Mouse (Mus musculus) heart, embryonic 16.5 days (tissue): Measurements from ENCODE around the gene Oaz3. TPM values are rescaled to one million over a fixed set of nuclear protein-coding genes. Genes with fewer than 3 reads are reported as not detected.

Experiments used
- ATAC-seq: fragments of 200-750 bp; cut with Nextera tagmentation; replicated peaks from 2 replicates; pipeline ENCODE4 v1.8.0; 2017; ENCODE audit warnings: moderate number of reproducible peaks; ENCODE audit not compliant: insufficient read depth, low FRiP score; ENCODE audit errors: extremely low read depth
- H3K27ac ChIP-seq: fragments of 300-500 bp; sonication (generic); 2 replicates; pipeline ENCODE4 v1.5.1; 2014; ENCODE audit warnings: mild to moderate bottlenecking, low read length, control low read depth, moderate library complexity
- H3K27me3 ChIP-seq: fragments of 300-500 bp; sonication (generic); 2 replicates; pipeline ENCODE4 v1.6.1; 2014; ENCODE audit warnings: low read length, mixed read lengths; ENCODE audit not compliant: control insufficient read depth, insufficient read depth
- H3K36me3 ChIP-seq: fragments of 300-500 bp; sonication (generic); 2 replicates; pipeline ENCODE4 v1.6.1; 2014; ENCODE audit not compliant: control insufficient read depth, insufficient read depth
- H3K4me1 ChIP-seq: fragments of 300-500 bp; sonication (generic); 2 replicates; pipeline ENCODE4 v1.6.1; 2014; ENCODE audit warnings: low read length, mixed read lengths; ENCODE audit not compliant: control insufficient read depth, insufficient read depth
- H3K4me2 ChIP-seq: fragments of 300-500 bp; sonication (generic); 2 replicates; pipeline ENCODE4 v1.6.1; 2014; ENCODE audit warnings: low read depth, mild to moderate bottlenecking, control low read depth, low read length
- H3K4me3 ChIP-seq: fragments of 300-500 bp; sonication (generic); 2 replicates; pipeline ENCODE4 v1.5.1; 2014; ENCODE audit warnings: mild to moderate bottlenecking, control low read depth, low read length
- H3K9ac ChIP-seq: fragments of 300-500 bp; sonication (generic); 2 replicates; pipeline ENCODE4 v1.6.1; 2014; ENCODE audit warnings: low read length, control low read depth
- H3K9me3 ChIP-seq: fragments of 300-500 bp; sonication (generic); replicated peaks from 2 replicates; pipeline ENCODE4 v1.6.1; 2016; ENCODE audit warnings: low read length; ENCODE audit not compliant: control insufficient read depth
- WGBS: fragments of 180-500 bp; shearing (Covaris S2); extraction: QIAGEN DNeasy Blood & Tissue Kit; methylation state at CpG from one replicate; pipeline ENCODE4 v1.1.7; 2014; 5-methylcytosine and 5-hydroxymethylcytosine counted together
- polyA plus RNA-seq: library from polyadenylated mRNA; unstranded; fragments of >200 nt; fragmentation: Nextera tagmentation; extraction: Ambion mirVana; gene quantifications from 2 replicates; pipeline ENCODE4 v1.2.1, GENCODE M21; 2015

Gene Oaz3
- polyA plus RNA-seq = 0.49 and 0.72 TPM in 2 replicates

GRCm38 (mm10) chr3:94443597-94443964 lies at the start of gene Oaz3:
Gene Oaz3 (minus strand): TSS chr3:94443915.
- peaks cover 7% of the 10 kb centered on the region for H3K4me1 ChIP-seq
- H3K4me2 ChIP-seq = peak within 1 kb of the TSS; percentile 94
- H3K27ac ChIP-seq = peak within 1 kb of the TSS; percentile 79
- H3K27me3 ChIP-seq = no peaks in the 10 kb centered on the region
- H3K4me3 ChIP-seq = peak within 1 kb of the TSS; percentile 97
- peak; percentile 43 for ATAC-seq
- H3K36me3 ChIP-seq = peaks cover 28% of the 10 kb centered on the region
- no peaks in the 10 kb centered on the region for H3K9me3 ChIP-seq
- under 1% methylated on average over 24 of the region's 24 CpGs for WGBS
- H3K9ac ChIP-seq = peak within 1 kb of the TSS; percentile 97

DNA sequence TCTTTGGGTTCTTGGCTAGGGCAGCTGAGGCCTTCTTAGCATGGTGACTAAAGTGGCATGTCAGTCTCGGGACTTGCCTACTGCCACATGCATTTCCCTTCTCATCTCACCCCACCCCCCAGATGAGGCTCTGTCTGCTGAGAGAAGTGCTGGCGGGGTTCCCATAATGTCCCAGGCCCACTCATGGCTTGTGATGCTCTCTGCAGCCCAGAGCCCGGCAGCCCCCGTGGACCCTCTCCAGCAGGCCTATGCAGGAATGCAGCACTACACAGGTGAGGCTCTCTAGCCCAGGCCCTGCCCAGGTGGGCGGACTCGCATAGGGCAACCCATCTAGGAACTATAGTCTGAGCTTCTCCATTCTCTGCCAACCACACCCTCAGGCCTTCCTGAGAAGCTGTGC lies 43.9 kb upstream of the Oaz3 start:
- ATAC-seq = 0 out of 2 replicates have a peak, but pooled peaks have one; percentile 16
- Histone ChIP-seq H3K27ac (no peak overlapping the region), H3K4me2 (no peak overlapping the region), H3K36me3 (no peaks in the 10 kb centered on the region), H3K4me1 (peaks cover 5% of the 10 kb centered on the region; the same call in 1 of the 2 replicates), H3K4me3 (no peak overlapping the region), H3K9me3 (no peaks in the 10 kb centered on the region), H3K9ac (no peak overlapping the region), H3K27me3 (no peaks in the 10 kb centered on the region)
- WGBS = 51% methylated on average over 6 of the region's 6 CpGs

GRCm38 (mm10) chr3:94485922-94486321 lies 42.2 kb upstream of the Oaz3 start:
- peaks cover 3% of the 10 kb centered on the region for H3K27me3 ChIP-seq
- no peaks in the 10 kb centered on the region for H3K36me3 ChIP-seq
- H3K27ac ChIP-seq = no peak overlapping the region
- no peak overlapping the region for H3K4me3 ChIP-seq
- no peaks in the 10 kb centered on the region for H3K9me3 ChIP-seq
- ATAC-seq = no peak
- WGBS = 68% methylated on average over 7 of the region's 7 CpGs
- H3K4me1 ChIP-seq = peaks cover 10% of the 10 kb centered on the region; the same call in 1 of the 2 replicates
- H3K9ac ChIP-seq = no peak overlapping the region
- H3K4me2 ChIP-seq = no peak overlapping the region

DNA sequence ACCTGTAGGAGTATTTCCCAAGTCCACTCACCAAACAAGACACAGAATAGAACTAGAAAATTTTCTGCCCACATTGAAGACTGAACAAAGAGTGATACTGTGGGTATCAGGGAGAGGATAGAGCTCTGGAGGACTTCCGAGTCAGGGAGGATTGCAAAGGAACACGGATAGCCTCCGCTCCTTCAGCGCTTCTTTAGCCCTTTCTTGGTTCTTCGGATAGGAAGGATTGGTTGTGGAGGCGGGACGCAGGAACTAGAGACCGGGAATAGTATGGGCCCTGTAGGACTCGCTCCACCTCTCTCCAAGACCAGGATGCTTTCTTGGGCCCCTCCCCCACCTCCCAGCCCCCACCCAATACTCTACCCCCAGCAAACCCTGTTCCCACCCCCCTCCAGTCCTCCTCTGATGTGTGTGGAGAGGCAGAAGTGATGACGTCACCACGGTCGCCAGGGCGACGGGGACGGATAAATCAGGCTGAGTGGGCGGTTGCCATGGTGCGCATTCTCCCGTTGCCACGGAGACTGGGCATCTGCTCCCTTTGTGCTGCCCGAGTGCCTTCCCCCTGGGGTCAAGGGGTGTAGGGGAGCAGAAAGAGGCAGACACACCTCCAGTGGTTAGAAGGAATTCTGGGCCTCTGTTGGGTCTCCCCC lies 40.2 kb upstream of the Oaz3 start:
- 28% methylated on average over 20 of the region's 20 CpGs for WGBS
- no peak for ATAC-seq
- no peak overlapping the region for H3K27ac ChIP-seq

GRCm38 (mm10) chr3:94482764-94483385 lies 39.2 kb upstream of the Oaz3 start:
- H3K9me3 ChIP-seq = no peaks in the 10 kb centered on the region
- H3K4me3 ChIP-seq = no peak overlapping the region
- no peak overlapping the region for H3K27ac ChIP-seq
- no peak; the same call in 1 of the 2 replicates for ATAC-seq
- H3K36me3 ChIP-seq = no peaks in the 10 kb centered on the region
- WGBS = 71% methylated on average over 17 of the region's 17 CpGs
- no peak overlapping the region for H3K9ac ChIP-seq
- peaks cover 31% of the 10 kb centered on the region for H3K27me3 ChIP-seq
- H3K4me2 ChIP-seq = no peak overlapping the region
- peaks cover 10% of the 10 kb centered on the region; the same call in 1 of the 2 replicates for H3K4me1 ChIP-seq

More for the DNA sequence above, 40.2 kb upstream of the Oaz3 start:
- Histone ChIP-seq H3K9me3 (no peaks in the 10 kb centered on the region), H3K4me3 (no peak overlapping the region), H3K4me2 (no peak overlapping the region), H3K4me1 (peaks cover 10% of the 10 kb centered on the region; the same call in 1 of the 2 replicates), H3K9ac (no peak overlapping the region), H3K27me3 (peaks cover 22% of the 10 kb centered on the region), H3K36me3 (no peaks in the 10 kb centered on the region)

GRCm38 (mm10) chr3:94481429-94481828 lies 37.7 kb upstream of the Oaz3 start:
- Histone ChIP-seq H3K9ac (no peak overlapping the region), H3K27ac (no peak overlapping the region), H3K4me3 (no peak overlapping the region), H3K36me3 (no peaks in the 10 kb centered on the region), H3K4me2 (no peak overlapping the region), H3K27me3 (peaks cover 33% of the 10 kb centered on the region), H3K4me1 (peaks cover 8% of the 10 kb centered on the region; the same call in 1 of the 2 replicates), H3K9me3 (no peaks in the 10 kb centered on the region)
- 48% methylated on average over 4 of the region's 4 CpGs for WGBS
- ATAC-seq = no peak

DNA sequence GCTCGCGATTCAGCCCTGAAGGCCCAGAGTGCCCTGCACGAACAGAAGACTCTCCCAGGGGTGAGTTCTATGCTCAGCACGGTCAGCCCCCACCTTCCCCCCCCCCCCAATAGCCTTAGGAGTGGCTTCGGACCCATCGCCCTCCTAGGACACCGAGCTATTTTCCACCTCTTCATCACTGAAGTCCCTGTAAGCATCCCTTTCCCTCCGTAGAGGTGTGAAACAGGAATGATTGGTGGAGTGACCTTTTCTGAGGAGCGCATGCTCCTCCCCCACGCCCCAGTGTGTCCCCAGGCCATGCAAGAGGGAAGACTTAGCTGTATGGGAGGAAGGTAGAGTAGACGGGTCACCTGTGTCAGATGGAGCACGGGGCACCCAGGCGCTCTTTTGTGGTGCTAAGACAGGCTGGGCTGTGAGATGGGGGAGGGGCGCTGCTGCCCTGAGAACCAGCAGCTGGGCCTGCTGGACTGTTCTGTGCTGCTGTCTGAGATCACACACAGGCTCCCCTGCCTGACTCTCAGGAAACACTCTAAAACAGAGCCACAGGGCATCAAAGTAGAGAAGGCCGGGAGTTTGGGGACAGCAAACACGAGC lies 36.7 kb upstream of the Oaz3 start, which contains the start of gene Riiad1:
Riiad1 (minus strand) TSS at position 51 of the 594 bp plus-strand sequence.
- Histone ChIP-seq H3K27ac (no peak within 1 kb of the TSS), H3K36me3 (no peaks in the 10 kb centered on the region), H3K4me3 (peak within 1 kb of the TSS; percentile 26), H3K9ac (no peak within 1 kb of the TSS), H3K27me3 (peaks cover 33% of the 10 kb centered on the region), H3K4me2 (peak within 1 kb of the TSS; percentile 55), H3K9me3 (no peaks in the 10 kb centered on the region), H3K4me1 (peaks cover 8% of the 10 kb centered on the region; the same call in 1 of the 2 replicates)
- no peak for ATAC-seq
- 10% methylated on average over 16 of the region's 16 CpGs for WGBS

GRCm38 (mm10) chr3:94479564-94479963 lies 35.8 kb upstream of the Oaz3 start:
- no peak for ATAC-seq
- H3K27me3 ChIP-seq = peaks cover 33% of the 10 kb centered on the region
- no peaks in the 10 kb centered on the region for H3K36me3 ChIP-seq
- H3K4me2 ChIP-seq = peak overlapping the region; percentile 55
- H3K27ac ChIP-seq = no peak overlapping the region
- no peak overlapping the region for H3K9ac ChIP-seq
- no peaks in the 10 kb centered on the region for H3K9me3 ChIP-seq
- H3K4me3 ChIP-seq = peak overlapping the region; percentile 26
- WGBS = 6% methylated on average over 10 of the region's 11 CpGs
- H3K4me1 ChIP-seq = peaks cover 8% of the 10 kb centered on the region; the same call in 1 of the 2 replicates
